In genomic region chrX:106015571-106016322, GRCm38 (mm10) we compare ENCODE assay signal across 8 mouse cellular contexts. TPM values are rescaled to one million over a fixed set of nuclear protein-coding genes. Genes with fewer than 3 reads are reported as not detected.
DNase-seq lines count a peak whose midpoint lies in the region; ATAC-seq and TF ChIP-seq lines count a peak whose summit lies in the region.

Gene Cox7b (plus strand): TSS chrX:106015700.

- intact Hi-C loops in heart, postnatal 10 days (cut with DNase I), result loop anchor here (10.0 kb wide), 1 partner anchor 891 kb away; the partner anchor contains the start of gene Magee1

- H3K4me2 ChIP-seq in forebrain, embryonic 14.5 days (ENCODE audit: low read length), result peak within 1 kb of the TSS; percentile 52
- H3K4me2 ChIP-seq in liver, embryonic 15.5 days, result peak within 1 kb of the TSS; percentile 55
- peak within 1 kb of the TSS; percentile 52 for H3K4me2 ChIP-seq in neural tube, embryonic 12.5 days (replicated peaks)
- peak within 1 kb of the TSS; percentile 44 for H3K4me2 ChIP-seq in stomach, postnatal 0 days (replicated peaks; ENCODE audit: low read depth)

- H3K27me3 ChIP-seq in G1E (ENCODE audit: insufficient read depth, low read length), result no peaks in the 10 kb centered on the region
- H3K27me3 ChIP-seq in forebrain, embryonic 14.5 days (replicated peaks; ENCODE audit: control insufficient read depth, insufficient read depth, low read length), result no peaks in the 10 kb centered on the region
- no peaks in the 10 kb centered on the region for H3K27me3 ChIP-seq in liver, embryonic 15.5 days
- H3K27me3 ChIP-seq in neural tube, embryonic 12.5 days (replicated peaks), result no peaks in the 10 kb centered on the region
- H3K27me3 ChIP-seq in stomach, postnatal 0 days (ENCODE audit: control insufficient read depth, insufficient read depth, low read length), result no peaks in the 10 kb centered on the region

- ATAC-seq in G1E (ENCODE audit: extremely low read depth, insufficient number of reproducible peaks, low FRiP score, poor library complexity, severe bottlenecking), result peak; percentile 30; the same call in 1 of the 2 replicates
- ATAC-seq in forebrain, embryonic 14.5 days, result peak; percentile 64
- ATAC-seq in liver, embryonic 15.5 days (ENCODE audit: insufficient read depth), result peak; percentile 15; the same call in 1 of the 2 replicates
- ATAC-seq in neural tube, embryonic 12.5 days (ENCODE audit: low FRiP score, low read depth), result peak; percentile 51
- ATAC-seq in stomach, postnatal 0 days (ENCODE audit: low FRiP score, low TSS enrichment), result peak; percentile 68

- peak; percentile 6 for DNase-seq in G1E (ENCODE audit: low spot score)
- DNase-seq in cerebellum, adult 11-12 months, result peak; percentile 77
- peak; percentile 96 for DNase-seq in forebrain, embryonic 14.5 days (ENCODE audit: low spot score)
- peak; percentile 87 to 89 for DNase-seq in heart, postnatal 10 days
- DNase-seq in kidney, postnatal 4 days, result peak; percentile 70 to 83
- peak; percentile 73 for DNase-seq in stomach, postnatal 0 days (ENCODE audit: low spot score)

- TF ChIP-seq EP300 in stomach, postnatal 0 days (optimal IDR thresholded peaks at IDR 0.05), result peak; percentile 82

- H3K36me3 ChIP-seq in G1E (replicated peaks), result peaks cover 21% of the 10 kb centered on the region
- H3K36me3 ChIP-seq in forebrain, embryonic 14.5 days (ENCODE audit: control insufficient read depth, insufficient read depth, low read length), result peaks cover 6% of the 10 kb centered on the region; the same call in 1 of the 2 replicates
- H3K36me3 ChIP-seq in liver, embryonic 15.5 days (replicated peaks), result peaks cover 14% of the 10 kb centered on the region; the same call in 1 of the 2 replicates
- H3K36me3 ChIP-seq in neural tube, embryonic 12.5 days, result peaks cover 6% of the 10 kb centered on the region; the same call in 1 of the 2 replicates
- H3K36me3 ChIP-seq in stomach, postnatal 0 days (ENCODE audit: control insufficient read depth, insufficient read depth, low read length), result no peaks in the 10 kb centered on the region

- 26% methylated on average over 26 of the region's 26 CpGs for WGBS in forebrain, embryonic 14.5 days
- WGBS in liver, embryonic 15.5 days (ENCODE audit: insufficient replicate concordance), result 14% methylated on average over 26 of the region's 26 CpGs
- 14% methylated on average over 26 of the region's 26 CpGs for WGBS in neural tube, embryonic 12.5 days
- WGBS in stomach, postnatal 0 days, result 15% methylated on average over 26 of the region's 26 CpGs

- peaks cover 20% of the 10 kb centered on the region for H3K4me1 ChIP-seq in G1E (ENCODE audit: insufficient read depth, low read depth, low read length)
- H3K4me1 ChIP-seq in forebrain, embryonic 14.5 days (ENCODE audit: control insufficient read depth, insufficient read depth, low read length), result no peaks in the 10 kb centered on the region
- peaks cover 14% of the 10 kb centered on the region for H3K4me1 ChIP-seq in liver, embryonic 15.5 days (replicated peaks)
- no peaks in the 10 kb centered on the region for H3K4me1 ChIP-seq in neural tube, embryonic 12.5 days
- no peaks in the 10 kb centered on the region for H3K4me1 ChIP-seq in stomach, postnatal 0 days (replicated peaks; ENCODE audit: control insufficient read depth, insufficient read depth)

- peak within 1 kb of the TSS; percentile 65; the same call in 1 of the 2 replicates for H3K27ac ChIP-seq in forebrain, embryonic 14.5 days (ENCODE audit: low read depth, low read length)
- H3K27ac ChIP-seq in liver, embryonic 15.5 days (replicated peaks), result peak within 1 kb of the TSS; percentile 82
- H3K27ac ChIP-seq in neural tube, embryonic 12.5 days, result peak within 1 kb of the TSS; percentile 20; the same call in 1 of the 2 replicates
- peak within 1 kb of the TSS; percentile 88 for H3K27ac ChIP-seq in stomach, postnatal 0 days (replicated peaks)

- peak within 1 kb of the TSS; percentile 72 for H3K9ac ChIP-seq in forebrain, embryonic 14.5 days (ENCODE audit: low read length)
- H3K9ac ChIP-seq in liver, embryonic 15.5 days, result peak within 1 kb of the TSS; percentile 59
- H3K9ac ChIP-seq in neural tube, embryonic 12.5 days, result peak within 1 kb of the TSS; percentile 61
- H3K9ac ChIP-seq in stomach, postnatal 0 days (ENCODE audit: low read length), result peak within 1 kb of the TSS; percentile 66

- no peak for TF ChIP-seq CTCF in G1E (IDR thresholded peaks at IDR 0.05; ENCODE audit: low read depth, low read length)
- no peak for TF ChIP-seq CTCF in stomach, postnatal 0 days (IDR thresholded peaks at IDR 0.05; ENCODE audit: low read depth)

- H3K9me3 ChIP-seq in G1E (replicated peaks), result no peaks in the 10 kb centered on the region
- no peaks in the 10 kb centered on the region for H3K9me3 ChIP-seq in forebrain, embryonic 14.5 days (replicated peaks; ENCODE audit: control insufficient read depth, low read length)
- no peaks in the 10 kb centered on the region for H3K9me3 ChIP-seq in liver, embryonic 15.5 days (replicated peaks)
- no peaks in the 10 kb centered on the region for H3K9me3 ChIP-seq in neural tube, embryonic 12.5 days
- H3K9me3 ChIP-seq in stomach, postnatal 0 days (ENCODE audit: control insufficient read depth, low read length), result no peaks in the 10 kb centered on the region

- H3K4me3 ChIP-seq in G1E (ENCODE audit: low read depth, low read length), result peak within 1 kb of the TSS; percentile 72
- peak within 1 kb of the TSS; percentile 49 for H3K4me3 ChIP-seq in forebrain, embryonic 14.5 days (ENCODE audit: low read depth, low read length)
- H3K4me3 ChIP-seq in liver, embryonic 15.5 days (replicated peaks), result peak within 1 kb of the TSS; percentile 68
- peak within 1 kb of the TSS; percentile 47 for H3K4me3 ChIP-seq in neural tube, embryonic 12.5 days
- H3K4me3 ChIP-seq in stomach, postnatal 0 days (ENCODE audit: low read depth, low read length), result peak within 1 kb of the TSS; percentile 51

RNA-seq across cellular contexts. Expression of gene Cox7b, which starts in this region (rescaled TPM):
- total RNA-seq in G1E (2014; fragmentation: Nextera tagmentation) (53.8 and 103 TPM in 2 replicates), G1E (2017) (513 and 603 TPM in 2 replicates)
- polyA plus RNA-seq in G1E (2012), result 12.7 and 16.1 TPM in 2 replicates
- 377 and 391 TPM in 2 replicates for polyA plus RNA-seq in forebrain, embryonic 14.5 days (2014; fragmentation: Nextera tagmentation; extraction: Ambion mirVana)
- total RNA-seq in heart, postnatal 10 days (2021), result 1,000 to 10,000 TPM; 1,383 to 1,437 TPM
- 205 and 265 TPM in 2 replicates for polyA plus RNA-seq in liver, embryonic 15.5 days (2015; fragmentation: Nextera tagmentation; extraction: Ambion mirVana)
- 319 and 331 TPM in 2 replicates for polyA plus RNA-seq in neural tube, embryonic 12.5 days (2016; fragmentation: Nextera tagmentation; extraction: Ambion mirVana)
- 559 and 583 TPM in 2 replicates for polyA plus RNA-seq in stomach, postnatal 0 days (2015; fragmentation: Nextera tagmentation; extraction: Ambion mirVana)

Comparison
In these comparisons a context has a peak if more than half of its experiments do, and no peak if none do; other contexts are left out.
1. Peak in every context shown above with its lines: DNase-seq, ATAC-seq, H3K4me3 ChIP-seq and H3K27ac ChIP-seq.
2. RNA of gene Cox7b (polyA plus RNA-seq): 559 to 583 TPM in stomach, postnatal 0 days, 377 to 391 TPM in forebrain, embryonic 14.5 days, 319 to 331 TPM in neural tube, embryonic 12.5 days and 205 to 265 TPM in liver, embryonic 15.5 days; 12.7 to 16.1 TPM in G1E; every median in the first group is over 10 times any median in the second.
3. ATAC-seq: peak in every context shown above with its lines; median percentile 68 in stomach, postnatal 0 days; 64 in forebrain, embryonic 14.5 days; 51 in neural tube, embryonic 12.5 days; 30 in G1E; 15 in liver, embryonic 15.5 days.
4. DNase-seq: peak in every context shown above with its lines; median percentile 96 in forebrain, embryonic 14.5 days; 88 in heart, postnatal 10 days; 77 in cerebellum, adult 11-12 months; 76 in kidney, postnatal 4 days; 73 in stomach, postnatal 0 days; 6 in G1E.
5. H3K27ac ChIP-seq: peak in every context shown above with its lines; median percentile 88 in stomach, postnatal 0 days; 82 in liver, embryonic 15.5 days; 65 in forebrain, embryonic 14.5 days; 20 in neural tube, embryonic 12.5 days.